Mouse (Mus musculus): ENCODE data around the gene Pik3c2g. TPM values are rescaled to one million over a fixed set of nuclear protein-coding genes. Genes with fewer than 3 reads are reported as not detected.
A peak's percentile ranks its signal among the peaks of the same experiment; 100 is the strongest.

Gene Pik3c2g
- polyA plus RNA-seq, 1 experiment from 2014 or later, result 0.22 TPM

DNA sequence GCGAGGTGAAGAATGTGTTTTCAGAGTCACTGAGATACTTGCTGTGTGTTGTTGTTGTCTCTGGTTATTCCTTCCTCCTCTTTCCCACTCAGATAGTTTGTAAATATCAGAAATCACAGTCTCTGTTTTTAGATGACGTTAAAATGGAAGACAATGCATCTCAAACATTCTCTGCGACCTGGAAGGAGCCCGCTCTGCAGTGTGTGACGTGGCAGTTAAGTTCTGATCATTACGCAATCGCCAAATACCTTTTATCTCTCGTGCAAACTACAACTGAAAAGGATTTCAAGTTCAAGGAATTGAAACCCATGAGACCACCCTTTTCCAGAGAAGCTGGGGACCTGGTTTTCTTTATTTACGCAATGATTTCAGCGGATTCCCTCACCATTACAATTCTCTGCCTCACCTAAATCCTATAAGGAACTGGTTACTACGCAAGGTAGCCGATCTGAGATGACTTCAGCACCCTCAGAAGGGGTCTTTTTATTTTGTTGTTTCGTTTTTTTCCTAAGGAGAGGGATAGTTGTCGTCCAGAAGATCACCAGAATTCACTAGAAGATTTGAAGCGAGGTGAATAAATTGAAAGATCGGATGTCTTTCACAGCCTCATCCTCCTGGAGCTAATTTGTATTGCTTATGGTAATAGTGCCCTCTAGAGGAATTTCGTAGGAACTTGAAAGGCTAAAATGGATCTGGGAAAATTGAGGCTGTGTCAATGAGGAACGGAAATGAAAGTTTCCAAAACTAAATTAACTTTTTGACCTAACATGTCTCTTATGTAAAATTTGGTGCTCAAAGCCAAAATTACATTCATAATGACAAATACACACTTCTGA, 9.8 kb upstream of the Pik3c2g start:
- Histone ChIP-seq H3K9ac (ENCODE audit: low read depth, low read length) (no peak overlapping the region), H3K9me3 (ENCODE audit: control insufficient read depth) (no peaks in the 10 kb centered on the region), H3K36me3 (ENCODE audit: control insufficient read depth, insufficient read depth) (no peaks in the 10 kb centered on the region), H3K4me1 (replicated peaks; ENCODE audit: control insufficient read depth, insufficient read depth, low read length) (no peaks in the 10 kb centered on the region), H3K27ac (ENCODE audit: low read depth, low read length) (no peak overlapping the region), H3K27me3 (replicated peaks; ENCODE audit: control insufficient read depth, insufficient read depth, low read length) (no peaks in the 10 kb centered on the region), H3K4me3 (ENCODE audit: low read depth, low read length) (no peak overlapping the region), H3K4me2 (replicated peaks; ENCODE audit: low read depth) (peak overlapping the region; percentile 51)
- TF ChIP-seq CTCF (IDR thresholded peaks at IDR 0.05; ENCODE audit: low read depth), result peak; percentile 76
- 43% methylated on average over 18 of the region's 18 CpGs for WGBS
- ATAC-seq, result no peak

DNA sequence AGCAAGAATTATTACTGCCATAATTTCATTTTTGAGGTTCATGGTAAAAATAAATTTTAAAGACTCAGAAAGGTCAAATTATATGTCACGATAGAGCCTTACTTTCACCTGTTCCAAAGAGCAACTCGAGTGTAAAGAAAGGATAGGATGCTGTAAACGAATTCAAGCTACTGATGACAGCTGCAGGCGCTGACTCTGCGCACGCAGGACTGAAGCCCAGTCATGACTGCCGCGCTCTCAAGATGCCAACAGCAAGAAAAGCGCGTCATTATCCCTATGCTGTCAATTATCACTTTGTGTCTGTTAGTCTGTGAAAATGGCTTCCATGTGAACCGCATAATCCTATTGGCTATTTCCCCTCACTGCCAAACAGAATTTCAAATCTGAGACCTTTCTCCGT, 457 bp downstream of the Pik3c2g start:
- H3K4me1 ChIP-seq (replicated peaks; ENCODE audit: control insufficient read depth, insufficient read depth, low read length), result no peaks in the 10 kb centered on the region
- H3K9ac ChIP-seq (ENCODE audit: low read depth, low read length), result no peak overlapping the region
- no peaks in the 10 kb centered on the region for H3K27me3 ChIP-seq (replicated peaks; ENCODE audit: control insufficient read depth, insufficient read depth, low read length)
- ATAC-seq, result no peak
- H3K9me3 ChIP-seq (ENCODE audit: control insufficient read depth), result no peaks in the 10 kb centered on the region
- H3K36me3 ChIP-seq (ENCODE audit: control insufficient read depth, insufficient read depth), result no peaks in the 10 kb centered on the region
- peak overlapping the region; percentile 24 for H3K4me3 ChIP-seq (ENCODE audit: low read depth, low read length)
- WGBS, result 44% methylated on average over 12 of the region's 12 CpGs
- peak overlapping the region; percentile 55 for H3K4me2 ChIP-seq (replicated peaks; ENCODE audit: low read depth)
- no peak for TF ChIP-seq CTCF (IDR thresholded peaks at IDR 0.05; ENCODE audit: low read depth)
- H3K27ac ChIP-seq (ENCODE audit: low read depth, low read length), result no peak overlapping the region

DNA sequence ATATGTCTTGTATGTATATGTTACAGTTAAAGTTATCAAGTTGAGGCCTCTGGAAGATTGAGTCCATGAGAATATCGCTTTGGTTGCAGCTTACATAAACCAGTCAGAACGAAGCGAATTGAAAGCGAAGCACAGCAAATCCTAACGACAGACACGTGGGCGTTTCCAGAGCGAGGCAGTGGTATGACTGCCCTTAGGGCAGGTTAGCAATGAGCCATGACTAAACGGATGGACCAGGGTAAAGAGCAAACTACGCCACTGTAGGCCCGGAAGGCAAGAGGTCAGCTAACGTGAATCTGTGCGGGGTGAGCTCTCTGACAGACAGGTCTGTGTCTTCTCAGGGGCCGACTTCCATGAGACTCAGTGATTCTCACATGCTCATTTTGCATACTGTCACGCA, 1.4 kb downstream of the Pik3c2g start:
- Histone ChIP-seq H3K4me2 (replicated peaks; ENCODE audit: low read depth) (no peak overlapping the region), H3K4me3 (ENCODE audit: low read depth, low read length) (no peak overlapping the region), H3K4me1 (replicated peaks; ENCODE audit: control insufficient read depth, insufficient read depth, low read length) (no peaks in the 10 kb centered on the region), H3K9ac (ENCODE audit: low read depth, low read length) (no peak overlapping the region), H3K27ac (ENCODE audit: low read depth, low read length) (no peak overlapping the region), H3K36me3 (ENCODE audit: control insufficient read depth, insufficient read depth) (no peaks in the 10 kb centered on the region), H3K27me3 (replicated peaks; ENCODE audit: control insufficient read depth, insufficient read depth, low read length) (no peaks in the 10 kb centered on the region), H3K9me3 (ENCODE audit: control insufficient read depth) (no peaks in the 10 kb centered on the region)
- TF ChIP-seq CTCF (IDR thresholded peaks at IDR 0.05; ENCODE audit: low read depth), result no peak
- peak; percentile 34; the same call in 1 of the 2 replicates for ATAC-seq
- WGBS, result 65% methylated on average over 15 of the region's 15 CpGs

DNA sequence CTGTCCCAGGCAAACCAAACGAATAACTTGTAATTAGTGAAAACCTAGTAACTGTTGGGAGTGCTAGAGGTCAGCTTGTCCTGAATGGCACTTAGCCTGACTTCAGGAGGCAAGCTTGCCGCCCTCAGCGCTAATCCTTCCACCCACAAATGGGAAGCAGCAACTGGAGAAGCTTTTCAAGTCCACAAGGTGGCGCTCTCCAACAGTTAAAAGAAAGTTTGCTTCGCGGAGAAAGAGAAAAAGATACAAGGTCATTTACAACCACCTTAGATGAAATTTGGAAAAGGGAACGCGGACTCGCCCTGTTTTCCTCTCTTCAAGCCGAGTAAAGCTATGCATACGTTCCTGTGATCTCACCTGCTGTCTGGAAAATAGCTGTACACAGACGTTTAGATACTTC, 2.3 kb downstream of the Pik3c2g start:
- no peak for ATAC-seq
- Histone ChIP-seq H3K4me1 (replicated peaks; ENCODE audit: control insufficient read depth, insufficient read depth, low read length) (no peaks in the 10 kb centered on the region), H3K4me2 (replicated peaks; ENCODE audit: low read depth) (0 out of 2 replicates have a peak overlapping the region, but pooled peaks have one; percentile 21), H3K27me3 (replicated peaks; ENCODE audit: control insufficient read depth, insufficient read depth, low read length) (no peaks in the 10 kb centered on the region), H3K36me3 (ENCODE audit: control insufficient read depth, insufficient read depth) (no peaks in the 10 kb centered on the region), H3K9me3 (ENCODE audit: control insufficient read depth) (no peaks in the 10 kb centered on the region), H3K9ac (ENCODE audit: low read depth, low read length) (no peak overlapping the region), H3K27ac (ENCODE audit: low read depth, low read length) (no peak overlapping the region), H3K4me3 (ENCODE audit: low read depth, low read length) (no peak overlapping the region)
- WGBS, result 6% methylated on average over 12 of the region's 12 CpGs
- TF ChIP-seq CTCF (IDR thresholded peaks at IDR 0.05; ENCODE audit: low read depth), result peak; percentile 85

DNA sequence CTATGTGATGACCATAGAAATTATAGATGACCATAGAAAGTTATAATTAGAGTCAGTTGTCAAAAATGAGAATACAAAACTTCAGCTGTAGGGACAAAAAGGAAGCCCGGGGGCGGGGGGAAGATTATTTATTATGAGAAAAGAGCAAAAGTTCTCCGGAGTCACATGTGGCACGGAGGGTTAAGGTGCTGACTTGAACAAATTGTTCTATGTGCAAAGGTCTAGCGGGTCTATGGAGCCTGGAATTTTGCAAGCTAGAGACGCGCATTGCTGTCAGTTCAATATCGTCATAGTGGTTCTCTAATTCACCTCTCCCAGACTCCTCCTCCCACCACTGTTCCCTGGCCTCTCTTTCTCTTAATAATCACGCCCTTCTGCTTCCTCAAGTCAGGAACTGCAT, 2.8 kb downstream of the Pik3c2g start:
- Histone ChIP-seq H3K27ac (ENCODE audit: low read depth, low read length) (no peak overlapping the region), H3K36me3 (ENCODE audit: control insufficient read depth, insufficient read depth) (no peaks in the 10 kb centered on the region), H3K27me3 (replicated peaks; ENCODE audit: control insufficient read depth, insufficient read depth, low read length) (no peaks in the 10 kb centered on the region), H3K9ac (ENCODE audit: low read depth, low read length) (no peak overlapping the region), H3K4me2 (replicated peaks; ENCODE audit: low read depth) (no peak overlapping the region), H3K4me3 (ENCODE audit: low read depth, low read length) (no peak overlapping the region), H3K4me1 (replicated peaks; ENCODE audit: control insufficient read depth, insufficient read depth, low read length) (no peaks in the 10 kb centered on the region), H3K9me3 (ENCODE audit: control insufficient read depth) (no peaks in the 10 kb centered on the region)
- ATAC-seq, result no peak
- WGBS, result 65% methylated on average over 9 of the region's 9 CpGs
- TF ChIP-seq CTCF (IDR thresholded peaks at IDR 0.05; ENCODE audit: low read depth), result no peak

DNA sequence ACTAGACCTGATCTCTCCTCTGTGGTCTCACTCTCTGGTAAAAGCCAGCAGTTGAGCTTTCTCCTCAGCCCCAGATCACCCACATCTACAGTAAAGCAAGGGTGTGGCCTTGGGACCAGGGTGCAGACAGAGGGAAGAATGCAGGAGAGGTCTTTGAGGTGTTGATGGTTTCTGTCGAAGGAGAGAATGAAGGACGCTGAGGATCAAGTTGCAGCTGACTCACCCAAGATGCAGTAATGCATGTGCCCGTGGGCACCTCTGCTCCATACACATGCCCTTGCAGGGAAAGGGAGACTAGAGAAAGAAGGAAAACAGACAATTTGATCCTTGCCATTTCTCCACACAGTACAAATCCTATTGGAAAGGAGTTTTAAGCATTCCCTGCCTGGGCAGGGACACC, 5.1 kb downstream of the Pik3c2g start:
- Histone ChIP-seq H3K9me3 (ENCODE audit: control insufficient read depth) (no peaks in the 10 kb centered on the region), H3K27ac (ENCODE audit: low read depth, low read length) (no peak overlapping the region), H3K4me3 (ENCODE audit: low read depth, low read length) (no peak overlapping the region), H3K36me3 (ENCODE audit: control insufficient read depth, insufficient read depth) (no peaks in the 10 kb centered on the region), H3K4me1 (replicated peaks; ENCODE audit: control insufficient read depth, insufficient read depth, low read length) (no peaks in the 10 kb centered on the region), H3K27me3 (replicated peaks; ENCODE audit: control insufficient read depth, insufficient read depth, low read length) (no peaks in the 10 kb centered on the region), H3K9ac (ENCODE audit: low read depth, low read length) (no peak overlapping the region), H3K4me2 (replicated peaks; ENCODE audit: low read depth) (no peak overlapping the region)
- 29% methylated on average over 3 of the region's 3 CpGs for WGBS
- no peak for TF ChIP-seq CTCF (IDR thresholded peaks at IDR 0.05; ENCODE audit: low read depth)
- no peak for ATAC-seq
